In genomic region chr12:108990425-108990824, GRCm38 (mm10) we compare ENCODE assay signal across 14 mouse cellular contexts.
DNase-seq lines count a peak whose midpoint lies in the region; ATAC-seq and TF ChIP-seq lines count a peak whose summit lies in the region.
"Had no signal": no experiment of that assay in that cellular context is flagged by ENCODE, and none has a peak within 500 bp of the region (broad histone marks: within the 10 kb centered on the region; RNA-seq: fewer than 3 reads in every experiment).

No protein-coding gene starts in this region.

- H3K4me3 ChIP-seq in heart, embryonic 11.5 days (ENCODE audit: low read depth, low read length), result no peak overlapping the region
- H3K4me3 ChIP-seq in kidney, embryonic 15.5 days (replicated peaks), result no peak overlapping the region
- no peak overlapping the region for H3K4me3 ChIP-seq in left cerebral cortex, adult 2 months
- H3K4me3 ChIP-seq: erythroblast, embryonic 14.5 days; myocyte had no signal

- TF ChIP-seq CTCF in left cerebral cortex, adult 2 months (IDR thresholded peaks at IDR 0.05), result no peak

- DNase-seq in heart, adult 18-20 months, result peak; percentile 4 to 31
- peak; percentile 27 for DNase-seq in 416B (ENCODE audit: low read depth)
- DNase-seq in lung, postnatal 36 days, result peak; percentile 40
- DNase-seq in frontal cortex, adult 2 months (ENCODE audit: extremely low spot score in 1 of 2, low spot score in 1 of 2), result no peak
- no peak for DNase-seq in left cerebral cortex, adult 9 months (ENCODE audit: low spot score in 2 of 2)
- DNase-seq in left cerebral cortex, adult 2 months (ENCODE audit: extremely low spot score in 1 of 2, low spot score in 2 of 2), result no peak
- DNase-seq: adrenal gland, postnatal 25 days; cerebellum, adult 9-11 months; retina, postnatal 1 day had no signal

- no peak overlapping the region for H3K27ac ChIP-seq in heart, embryonic 11.5 days (ENCODE audit: low read depth, low read length)
- no peak overlapping the region for H3K27ac ChIP-seq in kidney, embryonic 15.5 days
- no peak overlapping the region for H3K27ac ChIP-seq in left cerebral cortex, adult 2 months
- H3K27ac ChIP-seq: hindbrain, postnatal 0 days had no signal

- no peak for ATAC-seq in heart, embryonic 11.5 days (replicated peaks; ENCODE audit: insufficient number of reproducible peaks, low FRiP score, low TSS enrichment)
- peak; percentile 43; the same call in 1 of the 2 replicates for ATAC-seq in kidney, embryonic 15.5 days (replicated peaks; ENCODE audit: low FRiP score)
- ATAC-seq: hindbrain, postnatal 0 days had no signal

- H3K9ac ChIP-seq in heart, embryonic 11.5 days (ENCODE audit: low read depth, low read length), result no peak overlapping the region
- no peak overlapping the region for H3K9ac ChIP-seq in kidney, embryonic 15.5 days

- WGBS in heart, embryonic 11.5 days (ENCODE audit: insufficient replicate concordance), result 58% methylated on average over 9 of the region's 9 CpGs
- WGBS in kidney, embryonic 15.5 days, result 27% methylated on average over 9 of the region's 9 CpGs

- intact Hi-C loops in left cerebral cortex, adult 2 months (cut with DNase I), result no loop called here

- H3K9me3 ChIP-seq in heart, embryonic 11.5 days (replicated peaks; ENCODE audit: control insufficient read depth, low read length), result no peaks in the 10 kb centered on the region
- no peaks in the 10 kb centered on the region for H3K9me3 ChIP-seq in kidney, embryonic 15.5 days (replicated peaks)

- no peaks in the 10 kb centered on the region for H3K36me3 ChIP-seq in heart, embryonic 11.5 days (ENCODE audit: control insufficient read depth, insufficient read depth, low read length)
- H3K36me3 ChIP-seq in kidney, embryonic 15.5 days, result no peaks in the 10 kb centered on the region

- no peaks in the 10 kb centered on the region for H3K4me1 ChIP-seq in heart, embryonic 11.5 days (ENCODE audit: control insufficient read depth, insufficient read depth, low read length)
- peaks cover 13% of the 10 kb centered on the region for H3K4me1 ChIP-seq in kidney, embryonic 15.5 days

- H3K27me3 ChIP-seq in heart, embryonic 11.5 days (ENCODE audit: control insufficient read depth, insufficient read depth, low read length), result no peaks in the 10 kb centered on the region
- peaks cover 6% of the 10 kb centered on the region; the same call in 1 of the 2 replicates for H3K27me3 ChIP-seq in kidney, embryonic 15.5 days

- H3K4me2 ChIP-seq in heart, embryonic 11.5 days, result no peak overlapping the region
- no peak overlapping the region for H3K4me2 ChIP-seq in kidney, embryonic 15.5 days

Comparison
In these comparisons a context has a peak if more than half of its experiments do, and no peak if none do; other contexts are left out.
1. DNase-seq: peak in heart, adult 18-20 months (2 of 2), 416B (single experiment) and lung, postnatal 36 days (single experiment); none in frontal cortex, adult 2 months (0 of 2), left cerebral cortex, adult 9 months (0 of 2) and left cerebral cortex, adult 2 months (0 of 2).